Mouse (Mus musculus): ENCODE measurements around the gene Pkhd1.

Pkhd1 gene

DNA sequence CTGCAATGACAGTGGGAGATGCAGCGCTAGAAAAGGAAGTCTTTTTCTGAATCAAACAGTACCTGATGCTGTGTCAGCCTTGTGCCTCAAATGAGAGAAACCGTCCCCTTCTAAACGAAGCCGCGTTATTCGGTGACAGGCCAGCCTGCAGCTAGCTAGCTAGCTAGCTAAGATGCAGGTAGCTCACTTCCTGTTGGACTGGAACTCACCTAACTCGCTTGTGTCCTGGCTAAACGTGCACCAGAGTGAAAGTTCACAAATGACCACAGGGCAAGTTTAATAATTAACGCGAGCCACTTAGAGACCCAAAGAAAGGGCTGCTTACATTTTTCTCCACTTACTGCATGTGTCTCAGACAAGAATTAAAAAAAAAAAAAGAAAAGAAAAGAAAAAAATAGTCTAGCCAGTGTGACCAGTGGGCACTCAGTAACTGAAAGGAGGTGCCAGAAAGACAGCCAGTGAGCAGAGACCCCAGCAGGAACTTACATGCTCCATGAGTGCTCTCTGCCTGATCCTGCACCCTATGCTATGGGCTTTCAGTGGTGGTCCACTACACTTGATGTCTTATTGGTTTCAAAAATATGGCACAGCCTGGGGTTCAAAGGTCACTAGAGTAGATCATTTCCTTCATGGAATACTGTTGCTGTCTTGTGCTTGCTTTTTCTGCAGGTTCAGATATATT is at the start of gene Pkhd1:
Pkhd1 (minus strand) TSS at position 216 of the 682 bp plus-strand sequence.
- no peak for DNase-seq

- DNase-seq = no peak
Observed at GRCm38 (mm10) chr1:20667567-20667966, 49.7 kb upstream of the Pkhd1 start.

DNA sequence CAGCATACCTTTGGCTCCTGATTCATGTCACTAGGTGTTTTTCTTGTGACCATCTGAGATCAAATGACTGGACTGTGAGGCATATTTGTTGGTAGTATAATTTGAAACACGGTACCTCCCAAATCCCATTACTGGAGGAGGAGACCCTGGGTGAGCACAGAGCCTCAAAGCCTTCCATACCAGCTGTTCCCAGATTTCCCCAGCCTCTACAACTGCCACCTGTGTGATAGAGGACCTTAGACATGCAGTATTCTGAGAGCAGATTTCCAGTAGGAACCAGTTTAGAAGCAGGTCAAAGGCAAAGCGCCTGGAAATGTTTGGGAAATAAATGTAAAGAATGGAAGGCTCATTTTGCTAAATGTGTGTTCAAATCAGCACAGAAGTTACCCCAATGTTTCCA is 48.4 kb upstream of the Pkhd1 start:
- DNase-seq = no peak

DNA sequence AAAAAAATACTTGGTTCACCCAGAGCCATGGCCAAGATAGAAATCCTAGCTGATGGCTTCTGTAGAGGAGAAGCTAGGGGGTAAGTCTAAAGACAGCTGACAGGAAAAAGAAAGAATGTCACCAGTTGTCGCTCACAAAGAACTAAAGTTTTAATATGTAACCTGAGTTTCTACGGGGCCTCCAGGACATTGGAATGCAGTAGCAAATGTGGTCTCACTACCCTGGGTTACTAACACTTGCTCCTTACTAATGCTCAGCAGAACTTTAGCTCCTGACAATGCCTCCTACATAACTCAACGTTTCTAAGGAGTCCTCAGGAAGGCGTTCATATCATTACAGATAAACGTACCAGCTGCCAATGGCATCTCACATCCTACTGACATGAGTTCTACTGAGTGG is 37.2 kb upstream of the Pkhd1 start:
- no peak for DNase-seq

GRCm38 (mm10) chr1:20653513-20654506 is 35.9 kb upstream of the Pkhd1 start:
- no peak for DNase-seq

- DNase-seq = no peak
Observed at GRCm38 (mm10) chr1:20634856-20635255, 17.0 kb upstream of the Pkhd1 start.

DNA sequence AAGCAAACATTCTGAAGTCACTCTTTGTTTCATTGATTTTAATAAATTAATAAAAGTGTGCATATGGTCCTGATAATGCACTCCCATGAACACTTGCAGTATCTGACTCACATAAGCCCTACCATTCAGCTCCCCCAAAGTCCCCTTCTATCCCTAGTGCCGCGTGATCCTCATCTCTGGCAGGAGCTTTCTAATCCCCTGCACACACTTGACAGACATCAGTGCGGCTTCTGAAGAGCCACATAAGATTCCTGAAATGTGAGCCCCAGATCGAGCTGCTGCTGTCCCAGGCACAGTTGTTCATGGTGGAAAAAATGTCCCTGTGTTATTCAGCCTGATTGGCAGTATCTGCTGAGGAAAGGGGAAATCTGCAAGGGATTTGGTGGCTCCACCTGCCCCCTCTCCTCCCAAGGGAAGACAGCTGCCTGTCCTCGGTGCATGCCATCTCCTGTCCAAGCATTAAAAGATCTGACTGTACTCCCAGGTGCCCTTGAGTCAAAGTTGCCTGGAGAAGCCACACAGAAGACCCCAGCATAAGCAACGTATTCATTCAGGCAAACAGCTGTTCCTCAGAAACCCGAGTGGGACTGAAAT is 15.5 kb upstream of the Pkhd1 start:
- DNase-seq = no peak

GRCm38 (mm10) chr1:20624564-20624963 is 6.7 kb upstream of the Pkhd1 start:
- DNase-seq = no peak

DNA sequence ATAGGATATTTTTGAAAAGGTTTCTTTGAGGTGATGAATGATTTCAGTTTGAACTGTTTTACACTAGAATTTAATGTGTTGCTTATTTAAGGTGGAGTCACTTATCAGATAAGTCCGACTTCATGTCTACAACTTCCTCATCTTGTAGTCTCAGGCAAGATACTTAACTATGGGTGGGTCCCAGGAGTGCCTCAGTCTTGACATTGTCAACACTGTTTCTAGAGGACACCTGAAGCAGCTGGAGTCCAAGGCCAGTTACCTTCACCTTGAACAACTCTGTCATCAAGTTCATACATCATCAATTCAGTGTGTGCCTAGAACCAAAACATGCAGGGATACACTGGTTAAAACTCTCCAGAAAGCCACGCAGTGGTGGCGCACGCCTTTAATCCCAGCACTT is 5.5 kb upstream of the Pkhd1 start:
- DNase-seq = no peak

GRCm38 (mm10) chr1:20620611-20621010 is 2.7 kb upstream of the Pkhd1 start:
- DNase-seq = no peak

GRCm38 (mm10) chr1:20619363-20619762 is 1.5 kb upstream of the Pkhd1 start:
- no peak for DNase-seq

- DNase-seq = peak; percentile 67
Observed at GRCm38 (mm10) chr1:20612643-20613042, 5.2 kb downstream of the Pkhd1 start.

DNA sequence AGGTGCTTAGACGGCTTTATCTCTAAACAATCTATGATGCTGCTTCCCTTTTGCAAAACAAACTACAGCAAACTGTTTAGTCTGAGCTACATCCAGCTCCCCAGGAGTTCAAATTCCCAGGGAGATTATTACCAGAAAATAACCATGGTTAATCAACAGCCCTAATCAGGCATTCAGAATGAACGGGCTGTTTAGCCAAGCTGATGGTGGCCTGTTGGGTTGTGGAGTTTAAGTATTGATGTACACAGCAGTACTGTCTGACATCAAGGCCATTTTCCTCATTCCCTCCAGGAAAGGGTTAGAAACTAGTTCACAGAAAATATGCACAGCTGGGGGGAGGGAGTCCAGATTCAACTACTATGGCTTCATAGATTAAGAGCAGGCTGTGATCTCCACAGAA is 12.4 kb downstream of the Pkhd1 start:
- no peak for DNase-seq

DNA sequence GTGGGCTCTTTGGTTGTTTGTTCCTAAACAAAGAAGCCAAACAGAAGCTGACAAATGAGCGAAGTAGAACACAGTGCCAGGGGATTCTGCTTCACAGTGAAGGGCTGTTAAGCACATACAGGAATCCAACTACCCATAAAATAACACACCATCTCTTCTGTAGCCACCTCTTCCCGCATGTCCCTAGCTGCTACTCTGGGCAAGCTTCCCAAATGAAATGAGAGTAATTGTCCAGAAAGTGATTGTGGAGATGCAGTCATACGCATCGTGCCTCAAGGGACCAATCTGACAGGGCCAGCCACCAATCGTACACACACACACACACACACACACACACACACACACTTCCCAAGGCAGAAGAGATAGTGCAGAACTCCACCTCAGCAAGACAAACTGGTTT is 27.4 kb downstream of the Pkhd1 start:
- no peak for DNase-seq

- no peak for DNase-seq
Observed at GRCm38 (mm10) chr1:20571469-20571868, 46.4 kb downstream of the Pkhd1 start.

DNA sequence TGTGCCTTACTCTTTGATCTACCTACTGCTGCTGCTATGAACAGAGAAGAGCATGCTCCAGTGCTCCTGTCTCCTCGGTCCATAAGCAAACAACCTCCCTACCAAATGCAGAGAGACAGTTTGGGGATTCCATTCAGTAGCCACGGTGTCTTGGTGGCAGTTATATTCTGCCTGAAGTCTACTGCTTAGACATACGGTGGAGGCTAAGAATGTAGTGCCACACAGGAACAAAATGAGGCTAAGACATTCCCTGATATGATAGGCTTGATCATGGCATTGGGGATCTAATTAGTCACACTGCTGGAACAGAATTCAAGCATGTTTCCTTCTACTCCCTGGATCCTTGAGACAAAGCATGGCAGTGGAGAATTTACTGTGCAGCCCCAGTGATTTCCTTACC is 48.4 kb downstream of the Pkhd1 start:
- DNase-seq = no peak

- no peak for DNase-seq
Observed at GRCm38 (mm10) chr1:20558443-20558842, 59.4 kb downstream of the Pkhd1 start.

- DNase-seq = peak; percentile 59
Observed at GRCm38 (mm10) chr1:20554398-20554797, 63.5 kb downstream of the Pkhd1 start.

DNA sequence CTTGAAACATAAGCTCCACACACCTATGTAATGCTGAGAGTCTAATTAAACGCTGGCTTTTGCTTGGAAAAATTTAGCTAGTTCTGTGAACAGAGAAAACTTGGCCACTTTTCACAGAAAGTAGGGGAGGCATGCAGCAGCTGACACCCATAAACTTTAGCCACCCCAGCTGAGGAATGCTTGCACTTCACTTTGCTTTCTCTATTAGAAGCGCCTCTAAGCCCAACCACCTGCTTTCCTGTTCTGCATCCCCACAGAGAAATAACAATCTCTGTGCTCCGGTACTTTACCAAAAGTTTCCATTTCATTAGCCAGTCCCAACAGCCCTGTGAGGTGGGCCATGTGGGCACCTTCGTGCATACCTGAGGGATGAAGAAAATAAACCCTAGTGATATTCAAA is 66.5 kb downstream of the Pkhd1 start:
- no peak for DNase-seq

GRCm38 (mm10) chr1:20544526-20544925 is 73.3 kb downstream of the Pkhd1 start:
- no peak for DNase-seq

DNA sequence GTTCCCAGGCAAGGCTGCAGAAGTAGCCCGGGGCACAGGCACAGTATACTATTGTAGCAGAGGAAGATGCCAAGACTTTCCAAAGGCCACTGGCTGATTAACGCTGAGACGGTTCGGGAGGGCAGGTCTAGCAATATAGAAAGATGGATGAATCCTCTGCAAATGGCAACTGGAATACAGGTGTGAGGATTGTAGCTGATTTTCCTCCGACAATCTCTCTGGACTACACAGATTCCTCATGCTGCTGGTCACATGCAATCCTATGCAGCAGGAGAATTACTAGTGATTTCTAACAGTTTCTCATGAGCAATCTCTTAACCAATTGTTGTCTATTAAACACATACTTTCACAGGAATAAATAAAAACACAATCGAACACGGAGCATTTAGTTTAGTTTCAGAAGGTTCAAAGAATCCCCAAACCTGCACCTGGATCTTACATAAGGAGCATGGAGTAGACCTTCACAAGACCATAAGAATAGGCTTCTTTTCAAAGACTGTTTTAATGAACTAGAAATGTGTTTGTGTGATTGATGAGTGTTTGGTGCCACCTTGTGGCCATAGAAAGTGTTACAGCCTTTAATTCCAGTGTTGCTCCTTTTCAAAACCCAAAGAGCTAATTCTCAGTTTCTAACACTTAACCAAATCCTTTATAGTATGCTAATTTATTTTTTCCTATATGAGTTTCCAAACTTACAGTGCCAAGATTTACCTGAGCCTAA is 104.3 kb downstream of the Pkhd1 start:
- peak; percentile 53 for DNase-seq

- DNase-seq = no peak
Observed at GRCm38 (mm10) chr1:20498965-20499364, 118.9 kb downstream of the Pkhd1 start.

DNA sequence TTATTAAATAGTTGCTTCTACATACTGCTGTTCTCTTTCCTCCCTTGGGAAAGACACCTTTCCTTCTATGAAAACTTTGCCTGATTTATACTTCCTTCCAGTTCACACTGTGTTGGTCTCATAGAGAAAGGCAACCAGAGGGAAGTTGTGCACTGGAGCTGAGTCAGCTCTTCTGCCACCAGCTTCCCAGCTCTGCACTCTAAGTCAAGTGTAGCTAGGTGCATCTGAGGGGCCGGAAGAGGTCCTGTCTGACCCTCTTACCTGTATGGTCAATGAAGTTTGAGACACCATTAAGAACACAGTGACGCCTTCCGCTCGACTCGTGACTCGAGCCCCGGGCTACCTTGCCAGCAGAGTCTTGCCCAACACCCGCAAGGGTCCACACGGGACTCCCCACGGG is 131.8 kb downstream of the Pkhd1 start:
- DNase-seq = no peak

All from embryo, embryonic 11 days (tissue).